Mouse (Mus musculus) brain, embryonic 14.5 days (tissue): ENCODE data around the gene 1190007I07Rik.

Experiments used
- CTCF ChIP-seq: fragments of 200-500 bp; IDR thresholded peaks from 2 replicates; pipeline ENCODE4 v1.5.1; 2012; ENCODE audit warnings: inconsistent platforms, mild to moderate bottlenecking, moderate library complexity, borderline replicate concordance; ENCODE audit not compliant: insufficient read depth, insufficient read length; ENCODE audit errors: extremely low read depth
- POLR2A ChIP-seq: fragments of 200-500 bp; IDR thresholded peaks from 2 replicates; pipeline ENCODE4 v1.6.1; 2012; ENCODE audit warnings: mild to moderate bottlenecking, inconsistent platforms, borderline replicate concordance; ENCODE audit not compliant: poor library complexity, insufficient read depth, insufficient read length, severe bottlenecking; ENCODE audit errors: extremely low read depth

- no peak for TF ChIP-seq CTCF
- no peak for TF ChIP-seq POLR2A
Measured at GRCm38 (mm10) chr10:82665951-82666350, 42.9 kb upstream of the 1190007I07Rik start.
